8 mouse cellular contexts compared by ENCODE assay signal in genomic region chr14:67135221-67136140, GRCm38 (mm10).
DNase-seq lines count a peak whose midpoint lies in the region; ATAC-seq and TF ChIP-seq lines count a peak whose summit lies in the region.

No protein-coding gene starts in this region.

- 32% methylated on average over 18 of the region's 18 CpGs for WGBS in intestine, embryonic 15.5 days
- WGBS in midbrain, postnatal 0 days, result 38% methylated on average over 18 of the region's 18 CpGs

- H3K4me1 ChIP-seq in intestine, embryonic 15.5 days (replicated peaks), result peaks cover 10% of the 10 kb centered on the region
- H3K4me1 ChIP-seq in midbrain, postnatal 0 days (ENCODE audit: insufficient read depth, low read length), result peaks cover 10% of the 10 kb centered on the region; the same call in 1 of the 2 replicates

- TF ChIP-seq CTCF in Patski (IDR thresholded peaks at IDR 0.05), result no peak
- TF ChIP-seq CTCF in midbrain, postnatal 0 days (IDR thresholded peaks at IDR 0.05), result no peak

- H3K9me3 ChIP-seq in intestine, embryonic 15.5 days, result no peaks in the 10 kb centered on the region
- no peaks in the 10 kb centered on the region for H3K9me3 ChIP-seq in midbrain, postnatal 0 days (ENCODE audit: low read length)

- POLR2A ChIA-PET in Patski (lab: Charles Lee), result interaction anchor here (0.6 kb wide), 1 partner anchor 147 kb away, joined by 3 read pairs; no protein-coding TSS in a partner anchor

- H3K4me2 ChIP-seq in intestine, embryonic 15.5 days (replicated peaks), result peak overlapping the region; percentile 7
- 0 out of 2 replicates have a peak overlapping the region, but pooled peaks have one; percentile 2 for H3K4me2 ChIP-seq in midbrain, postnatal 0 days (ENCODE audit: low read depth, low read length, poor library complexity, severe bottlenecking)

- CTCF ChIA-PET in Patski (lab: Charles Lee), result interaction anchor here (1.3 to 1.9 kb wide), 2 partner anchors 21 to 54 kb away, joined by 4 to 5 read pairs; no protein-coding TSS in a partner anchor

- in situ Hi-C loops in Patski (cut with MboI; ENCODE audit: low pct_unique_long_range_greater_than_20kb), result no loop called here

- H3K27ac ChIP-seq in intestine, embryonic 15.5 days, result peak overlapping the region; percentile 71
- 0 out of 2 replicates have a peak overlapping the region, but pooled peaks have one; percentile 32 for H3K27ac ChIP-seq in midbrain, postnatal 0 days (ENCODE audit: low read depth, low read length)

- peaks cover 5% of the 10 kb centered on the region for H3K27me3 ChIP-seq in Patski
- H3K27me3 ChIP-seq in intestine, embryonic 15.5 days (replicated peaks), result no peaks in the 10 kb centered on the region
- no peaks in the 10 kb centered on the region for H3K27me3 ChIP-seq in midbrain, postnatal 0 days (ENCODE audit: insufficient read depth, low read length)

- H3K36me3 ChIP-seq in intestine, embryonic 15.5 days, result no peaks in the 10 kb centered on the region
- no peaks in the 10 kb centered on the region for H3K36me3 ChIP-seq in midbrain, postnatal 0 days (ENCODE audit: insufficient read depth, low read length)

- no peak overlapping the region for H3K4me3 ChIP-seq in intestine, embryonic 15.5 days (replicated peaks)
- H3K4me3 ChIP-seq in midbrain, postnatal 0 days (ENCODE audit: low read depth, low read length), result no peak overlapping the region

- H3K9ac ChIP-seq in intestine, embryonic 15.5 days, result no peak overlapping the region
- H3K9ac ChIP-seq in midbrain, postnatal 0 days (replicated peaks; ENCODE audit: low read length, poor library complexity, severe bottlenecking), result no peak overlapping the region

- DNase-seq in Patski (ENCODE audit: low read depth, low spot score), result no peak
- DNase-seq in cerebellum, postnatal 10 days, result peak; percentile 63 to 68
- DNase-seq in gastrocnemius, postnatal 4 days (ENCODE audit: low spot score in 2 of 2), result peak; percentile 52 to 73
- DNase-seq in left cerebral cortex, postnatal 14 days (ENCODE audit: low spot score in 2 of 2), result peak; percentile 73 to 87
- DNase-seq in midbrain, postnatal 0 days (ENCODE audit: low spot score), result peak; percentile 91
- peak; percentile 64 for DNase-seq in testis, postnatal 14 days (ENCODE audit: low spot score)
- DNase-seq in thymus, postnatal 25 days, result no peak

- peak; percentile 53 for ATAC-seq in Patski
- ATAC-seq in intestine, embryonic 15.5 days, result peak; percentile 95
- ATAC-seq in midbrain, postnatal 0 days (ENCODE audit: low FRiP score), result peak; percentile 84

- intact Hi-C loops in left cerebral cortex, postnatal 14 days (cut with DNase I), result no loop called here

Comparison
In these comparisons a context has a peak if more than half of its experiments do, and no peak if none do; other contexts are left out.
1. DNase-seq: peak in cerebellum, postnatal 10 days (2 of 2), gastrocnemius, postnatal 4 days (2 of 2), left cerebral cortex, postnatal 14 days (2 of 2), midbrain, postnatal 0 days (single experiment) and testis, postnatal 14 days (single experiment); none in Patski (single experiment) and thymus, postnatal 25 days (single experiment).
2. Peak in every context shown above with its lines, with median percentiles within 50 percentile points of each other: ATAC-seq.